Mouse (Mus musculus): Measurements from ENCODE around the gene Nuf2. TPM values are rescaled to one million over a fixed set of nuclear protein-coding genes. Genes with fewer than 3 reads are reported as not detected.

Nuf2 gene
- 43.2 and 44.0 TPM in 2 replicates for polyA plus RNA-seq (2014; fragmentation: Nextera tagmentation; extraction: Ambion mirVana)

DNA sequence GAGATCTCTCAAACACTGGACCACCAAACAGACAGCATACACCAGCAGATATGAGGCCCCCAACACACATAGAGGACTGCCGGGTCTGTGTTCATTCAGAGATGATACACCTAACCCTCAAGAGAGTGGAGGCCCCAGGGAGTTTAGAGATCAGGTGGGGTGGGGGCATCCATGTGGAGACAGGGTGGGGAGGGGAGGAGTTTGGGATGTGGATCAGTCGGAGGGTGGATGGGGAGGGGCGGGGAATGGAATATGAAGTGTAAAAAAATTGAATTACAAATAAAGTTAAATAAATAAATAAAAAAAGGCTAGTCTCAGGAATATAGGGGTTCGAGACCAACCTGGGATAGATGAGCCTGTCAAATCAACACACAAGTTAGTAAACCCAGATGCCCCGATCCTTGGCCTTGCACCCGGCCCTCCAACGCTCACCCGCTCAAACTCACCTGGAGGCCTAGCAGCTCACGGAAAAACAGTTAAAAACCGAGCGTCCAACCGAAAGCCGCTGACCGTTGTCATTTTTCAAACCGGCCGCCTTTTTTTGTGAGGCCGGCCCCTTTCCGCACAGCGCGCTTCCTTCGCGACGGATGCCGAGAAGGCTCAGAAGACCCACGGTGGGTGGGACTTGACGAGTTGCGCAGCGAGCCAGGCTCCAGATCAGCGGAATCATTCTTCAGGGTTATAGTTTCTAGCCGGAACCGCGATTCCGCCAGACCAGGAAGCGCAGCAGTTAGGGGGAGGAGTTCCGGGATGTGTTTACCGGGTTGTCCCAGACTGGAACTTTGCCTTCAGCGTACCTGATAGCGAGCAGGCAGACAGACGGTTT lies at the start of gene Nuf2:
TSS of gene Nuf2 (minus strand) at position 589 of the 826 bp plus-strand sequence.
- Histone ChIP-seq H3K4me1 (ENCODE audit: control insufficient read depth in 2 of 2, insufficient read depth in 2 of 2, low read length in 2 of 2) (peaks cover 4 to 6% of the 10 kb centered on the region in 2 experiments; a peak in 1 of 4 replicates), H3K4me3 (ENCODE audit: control insufficient read depth in 1 of 2, insufficient read depth in 1 of 2, low read depth in 1 of 2, low read length in 2 of 2) (peak within 1 kb of the TSS; percentile 76 to 86), H3K4me2 (ENCODE audit: low read length) (peak within 1 kb of the TSS; percentile 63), H3K9ac (ENCODE audit: low read length) (peak within 1 kb of the TSS; percentile 81), H3K36me3 (ENCODE audit: control insufficient read depth, insufficient read depth, low read length) (peaks cover 25% of the 10 kb centered on the region), H3K27me3 (ENCODE audit: control insufficient read depth, insufficient read depth, low read length) (no peaks in the 10 kb centered on the region), H3K27ac (replicated peaks in 1 of 2; ENCODE audit: control insufficient read depth in 1 of 2, insufficient read depth in 1 of 2, low read depth in 2 of 2, low read length in 2 of 2) (peak within 1 kb of the TSS; percentile 80 to 85), H3K9me3 (ENCODE audit: control insufficient read depth, low read length) (no peaks in the 10 kb centered on the region)
- under 1% methylated on average over 39 of the region's 39 CpGs for WGBS
- peak; percentile 98 for ATAC-seq (ENCODE audit: insufficient number of reproducible peaks, insufficient read depth, low FRiP score, low read depth)

DNA sequence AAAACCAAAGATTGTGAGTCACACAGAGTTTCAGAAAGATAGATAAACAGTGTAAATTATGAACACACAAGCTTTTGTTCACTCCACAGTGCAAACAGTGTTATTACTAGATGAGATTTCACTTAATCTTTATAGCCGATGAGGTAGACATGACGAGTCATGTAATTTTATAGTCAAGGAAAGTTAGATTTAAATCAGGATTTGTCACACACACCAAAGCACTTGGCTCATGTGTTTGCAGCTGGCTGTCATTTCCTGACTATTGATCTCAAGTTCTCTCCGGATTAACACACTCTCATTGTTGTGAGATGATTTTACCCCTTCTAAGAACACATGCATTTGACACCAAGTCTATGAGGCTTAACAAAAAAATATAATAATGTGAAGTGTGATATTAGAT lies 48.3 kb upstream of the Nuf2 start:
- Histone ChIP-seq H3K36me3 (ENCODE audit: control insufficient read depth, insufficient read depth, low read length) (no peaks in the 10 kb centered on the region), H3K9me3 (ENCODE audit: control insufficient read depth, low read length) (no peaks in the 10 kb centered on the region), H3K27ac (replicated peaks in 1 of 2; ENCODE audit: control insufficient read depth in 1 of 2, insufficient read depth in 1 of 2, low read depth in 2 of 2, low read length in 2 of 2) (no peak overlapping the region), H3K4me3 (ENCODE audit: control insufficient read depth in 1 of 2, insufficient read depth in 1 of 2, low read depth in 1 of 2, low read length in 2 of 2) (no peak overlapping the region), H3K9ac (ENCODE audit: low read length) (no peak overlapping the region), H3K4me2 (ENCODE audit: low read length) (no peak overlapping the region), H3K4me1 (ENCODE audit: control insufficient read depth in 2 of 2, insufficient read depth in 2 of 2, low read length in 2 of 2) (no peaks in the 10 kb centered on the region), H3K27me3 (ENCODE audit: control insufficient read depth, insufficient read depth, low read length) (no peaks in the 10 kb centered on the region)
- ATAC-seq (ENCODE audit: insufficient number of reproducible peaks, insufficient read depth, low FRiP score, low read depth), result no peak
- WGBS, result 69% methylated on average over 3 of the region's 3 CpGs

DNA sequence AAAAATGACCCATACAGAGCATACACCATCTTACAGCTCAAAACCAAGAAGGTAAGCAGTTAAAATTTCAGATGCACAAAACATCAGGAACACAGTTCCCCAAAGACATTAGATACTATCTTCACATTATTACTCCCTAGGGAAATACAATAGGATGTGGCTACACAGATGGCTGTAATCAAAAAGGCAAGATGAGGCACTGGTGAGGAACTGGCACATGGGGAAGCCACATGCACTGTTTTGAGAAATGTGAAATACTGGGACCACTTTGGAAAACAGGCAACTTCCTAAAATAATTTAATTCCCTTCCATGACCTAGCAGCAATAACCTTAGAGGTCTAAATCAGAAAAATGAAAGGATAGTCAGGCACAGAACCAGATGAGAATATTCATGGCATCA lies 42.9 kb upstream of the Nuf2 start:
- Histone ChIP-seq H3K4me1 (ENCODE audit: control insufficient read depth in 2 of 2, insufficient read depth in 2 of 2, low read length in 2 of 2) (no peaks in the 10 kb centered on the region), H3K4me2 (ENCODE audit: low read length) (no peak overlapping the region), H3K27ac (replicated peaks in 1 of 2; ENCODE audit: control insufficient read depth in 1 of 2, insufficient read depth in 1 of 2, low read depth in 2 of 2, low read length in 2 of 2) (no peak overlapping the region), H3K36me3 (ENCODE audit: control insufficient read depth, insufficient read depth, low read length) (no peaks in the 10 kb centered on the region), H3K9ac (ENCODE audit: low read length) (no peak overlapping the region), H3K9me3 (ENCODE audit: control insufficient read depth, low read length) (no peaks in the 10 kb centered on the region), H3K27me3 (ENCODE audit: control insufficient read depth, insufficient read depth, low read length) (no peaks in the 10 kb centered on the region), H3K4me3 (ENCODE audit: control insufficient read depth in 1 of 2, insufficient read depth in 1 of 2, low read depth in 1 of 2, low read length in 2 of 2) (no peak overlapping the region)
- no peak for ATAC-seq (ENCODE audit: insufficient number of reproducible peaks, insufficient read depth, low FRiP score, low read depth)

DNA sequence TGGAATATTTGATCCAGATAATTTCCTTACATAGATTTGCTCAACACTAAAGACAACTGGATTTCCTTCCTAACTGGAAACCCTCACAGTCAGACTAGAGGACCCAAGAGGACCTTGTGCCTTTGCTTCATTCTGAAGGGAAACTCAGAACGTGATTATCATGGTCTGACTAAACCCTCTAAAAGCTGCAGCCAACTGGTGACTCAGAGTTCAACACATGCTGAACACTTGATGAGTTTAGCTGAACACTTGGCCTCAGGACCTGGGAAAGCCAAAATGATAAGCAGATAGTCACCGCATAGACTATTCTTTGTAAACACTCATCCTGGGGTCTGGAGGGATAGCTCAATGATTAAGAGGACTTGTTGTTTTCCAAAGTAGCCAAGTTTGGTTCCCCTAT lies 24.4 kb upstream of the Nuf2 start:
- Histone ChIP-seq H3K4me2 (ENCODE audit: low read length) (no peak overlapping the region), H3K36me3 (ENCODE audit: control insufficient read depth, insufficient read depth, low read length) (no peaks in the 10 kb centered on the region), H3K9me3 (ENCODE audit: control insufficient read depth, low read length) (no peaks in the 10 kb centered on the region), H3K27me3 (ENCODE audit: control insufficient read depth, insufficient read depth, low read length) (no peaks in the 10 kb centered on the region), H3K4me1 (ENCODE audit: control insufficient read depth in 2 of 2, insufficient read depth in 2 of 2, low read length in 2 of 2) (no peaks in the 10 kb centered on the region), H3K9ac (ENCODE audit: low read length) (no peak overlapping the region), H3K4me3 (ENCODE audit: control insufficient read depth in 1 of 2, insufficient read depth in 1 of 2, low read depth in 1 of 2, low read length in 2 of 2) (no peak overlapping the region), H3K27ac (replicated peaks in 1 of 2; ENCODE audit: control insufficient read depth in 1 of 2, insufficient read depth in 1 of 2, low read depth in 2 of 2, low read length in 2 of 2) (no peak overlapping the region)
- 48% methylated on average over 2 of the region's 2 CpGs for WGBS
- no peak for ATAC-seq (ENCODE audit: insufficient number of reproducible peaks, insufficient read depth, low FRiP score, low read depth)

DNA sequence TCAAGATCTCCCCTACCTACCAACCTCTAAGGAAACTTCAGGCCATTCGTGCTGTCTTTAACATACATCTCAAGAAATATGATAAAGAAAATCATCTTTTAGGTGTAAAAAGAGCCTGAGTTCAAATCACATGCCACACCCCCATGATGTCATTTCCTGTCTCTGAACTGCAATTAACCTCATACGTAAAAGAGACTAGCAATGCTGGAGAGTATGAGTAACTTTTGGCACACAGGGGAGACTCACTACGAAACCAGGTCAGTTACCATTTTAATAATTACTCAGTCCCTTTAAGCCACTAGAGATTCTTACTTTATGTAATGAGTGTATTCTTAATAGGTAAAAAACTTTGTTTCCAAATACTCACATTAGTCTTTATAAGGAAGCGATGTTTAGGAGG lies 23.8 kb upstream of the Nuf2 start:
- Histone ChIP-seq H3K9ac (ENCODE audit: low read length) (no peak overlapping the region), H3K4me3 (ENCODE audit: control insufficient read depth in 1 of 2, insufficient read depth in 1 of 2, low read depth in 1 of 2, low read length in 2 of 2) (no peak overlapping the region), H3K36me3 (ENCODE audit: control insufficient read depth, insufficient read depth, low read length) (no peaks in the 10 kb centered on the region), H3K27ac (replicated peaks in 1 of 2; ENCODE audit: control insufficient read depth in 1 of 2, insufficient read depth in 1 of 2, low read depth in 2 of 2, low read length in 2 of 2) (no peak overlapping the region), H3K27me3 (ENCODE audit: control insufficient read depth, insufficient read depth, low read length) (no peaks in the 10 kb centered on the region), H3K9me3 (ENCODE audit: control insufficient read depth, low read length) (no peaks in the 10 kb centered on the region), H3K4me1 (ENCODE audit: control insufficient read depth in 2 of 2, insufficient read depth in 2 of 2, low read length in 2 of 2) (no peaks in the 10 kb centered on the region), H3K4me2 (ENCODE audit: low read length) (no peak overlapping the region)
- ATAC-seq (ENCODE audit: insufficient number of reproducible peaks, insufficient read depth, low FRiP score, low read depth), result no peak
- 72% methylated on average over 4 of the region's 4 CpGs for WGBS

DNA sequence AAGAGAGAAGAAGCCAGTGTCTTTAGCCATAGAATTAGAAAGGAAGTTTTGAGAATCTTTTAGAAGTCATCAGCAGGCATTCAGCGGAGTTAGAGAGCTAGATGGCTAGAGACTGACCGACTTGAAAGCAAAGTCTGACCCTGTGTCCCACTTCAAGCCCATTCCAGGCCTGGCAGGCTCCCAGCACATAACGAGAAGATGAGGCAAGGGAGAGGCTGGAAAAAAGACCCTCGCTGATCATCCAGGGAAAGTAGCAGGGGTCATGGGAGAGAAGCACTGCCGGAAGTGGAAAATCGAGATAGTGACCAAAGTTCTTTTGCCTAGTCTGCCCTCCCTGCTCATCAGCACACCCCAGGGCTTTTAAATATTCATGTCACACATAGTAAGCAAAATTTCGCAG lies 22.2 kb upstream of the Nuf2 start:
- Histone ChIP-seq H3K4me1 (ENCODE audit: control insufficient read depth in 2 of 2, insufficient read depth in 2 of 2, low read length in 2 of 2) (no peaks in the 10 kb centered on the region), H3K27me3 (ENCODE audit: control insufficient read depth, insufficient read depth, low read length) (no peaks in the 10 kb centered on the region), H3K9ac (ENCODE audit: low read length) (no peak overlapping the region), H3K27ac (replicated peaks in 1 of 2; ENCODE audit: control insufficient read depth in 1 of 2, insufficient read depth in 1 of 2, low read depth in 2 of 2, low read length in 2 of 2) (no peak overlapping the region), H3K4me3 (ENCODE audit: control insufficient read depth in 1 of 2, insufficient read depth in 1 of 2, low read depth in 1 of 2, low read length in 2 of 2) (no peak overlapping the region), H3K36me3 (ENCODE audit: control insufficient read depth, insufficient read depth, low read length) (no peaks in the 10 kb centered on the region), H3K4me2 (ENCODE audit: low read length) (no peak overlapping the region), H3K9me3 (ENCODE audit: control insufficient read depth, low read length) (no peaks in the 10 kb centered on the region)
- no peak for ATAC-seq (ENCODE audit: insufficient number of reproducible peaks, insufficient read depth, low FRiP score, low read depth)
- 70% methylated on average over 7 of the region's 7 CpGs for WGBS

DNA sequence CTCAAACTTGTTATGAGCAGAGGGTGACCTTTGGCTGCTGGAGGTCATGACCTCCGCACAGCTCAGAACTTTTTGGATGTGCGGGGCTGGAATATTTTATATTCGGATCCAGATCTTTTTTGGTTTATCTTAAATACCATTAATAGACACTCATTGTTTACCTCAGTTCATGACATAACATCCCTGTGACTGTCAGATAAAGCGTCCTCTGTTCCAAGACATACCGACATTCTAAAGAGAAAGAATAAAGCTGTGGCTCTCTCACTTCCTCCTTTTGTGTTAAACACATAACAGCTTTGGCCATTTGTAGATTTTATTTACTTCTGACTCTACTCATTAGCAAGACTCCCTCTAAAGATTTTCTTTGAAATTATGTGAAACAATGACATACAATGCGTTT lies 9.2 kb upstream of the Nuf2 start:
- H3K27me3 ChIP-seq (ENCODE audit: control insufficient read depth, insufficient read depth, low read length), result no peaks in the 10 kb centered on the region
- no peak for ATAC-seq (ENCODE audit: insufficient number of reproducible peaks, insufficient read depth, low FRiP score, low read depth)
- no peak overlapping the region for H3K9ac ChIP-seq (ENCODE audit: low read length)
- H3K9me3 ChIP-seq (ENCODE audit: control insufficient read depth, low read length), result no peaks in the 10 kb centered on the region
- no peaks in the 10 kb centered on the region for H3K4me1 ChIP-seq (ENCODE audit: control insufficient read depth in 2 of 2, insufficient read depth in 2 of 2, low read length in 2 of 2)
- H3K36me3 ChIP-seq (ENCODE audit: control insufficient read depth, insufficient read depth, low read length), result no peaks in the 10 kb centered on the region
- H3K4me2 ChIP-seq (ENCODE audit: low read length), result no peak overlapping the region
- H3K4me3 ChIP-seq (ENCODE audit: control insufficient read depth in 1 of 2, insufficient read depth in 1 of 2, low read depth in 1 of 2, low read length in 2 of 2), result no peak overlapping the region
- no peak overlapping the region for H3K27ac ChIP-seq (replicated peaks in 1 of 2; ENCODE audit: control insufficient read depth in 1 of 2, insufficient read depth in 1 of 2, low read depth in 2 of 2, low read length in 2 of 2)
- 67% methylated on average over 6 of the region's 6 CpGs for WGBS

Data from heart, embryonic 14.5 days (tissue).